11 mouse cellular contexts compared by ENCODE assay signal in genomic region chr11:69087082-69087481, GRCm38 (mm10). TPM values are rescaled to one million over a fixed set of nuclear protein-coding genes. Genes with fewer than 3 reads are reported as not detected.
DNase-seq lines count a peak whose midpoint lies in the region; ATAC-seq lines count a peak whose summit lies in the region.
"Had no signal": no experiment of that assay in that cellular context is flagged by ENCODE, and none has a peak within 500 bp of the region (broad histone marks: within the 10 kb centered on the region; RNA-seq: fewer than 3 reads in every experiment).

No protein-coding gene starts in this region.

- no peak for ATAC-seq in forebrain, embryonic 15.5 days (replicated peaks)
- no peak for ATAC-seq in embryonic facial prominence, embryonic 13.5 days (ENCODE audit: insufficient number of reproducible peaks, insufficient read depth, low FRiP score, low TSS enrichment, low read depth)
- no peak for ATAC-seq in neural tube, embryonic 12.5 days (ENCODE audit: low FRiP score, low read depth)

- H3K4me1 ChIP-seq in forebrain, embryonic 10.5 days: peaks cover 43% of the 10 kb centered on the region
- peaks cover 31% of the 10 kb centered on the region for H3K4me1 ChIP-seq in forebrain, embryonic 15.5 days
- peaks cover 43% of the 10 kb centered on the region for H3K4me1 ChIP-seq in embryonic facial prominence, embryonic 13.5 days
- H3K4me1 ChIP-seq in neural tube, embryonic 12.5 days: peaks cover 31% of the 10 kb centered on the region

- H3K4me3 ChIP-seq in forebrain, embryonic 10.5 days: peak overlapping the region; percentile 16; the same call in 1 of the 2 replicates
- H3K4me3 ChIP-seq in forebrain, embryonic 15.5 days: no peak overlapping the region
- no peak overlapping the region for H3K4me3 ChIP-seq in embryonic facial prominence, embryonic 13.5 days
- no peak overlapping the region for H3K4me3 ChIP-seq in neural tube, embryonic 12.5 days

- 39% methylated on average over 4 of the region's 4 CpGs for WGBS in forebrain, embryonic 10.5 days
- 35% methylated on average over 4 of the region's 4 CpGs for WGBS in forebrain, embryonic 15.5 days
- 37% methylated on average over 4 of the region's 4 CpGs for WGBS in embryonic facial prominence, embryonic 13.5 days
- 37% methylated on average over 4 of the region's 4 CpGs for WGBS in neural tube, embryonic 12.5 days

- no peak overlapping the region for H3K4me2 ChIP-seq in forebrain, embryonic 15.5 days (replicated peaks)
- H3K4me2 ChIP-seq in embryonic facial prominence, embryonic 13.5 days: peak overlapping the region; percentile 11; the same call in 1 of the 2 replicates
- 0 out of 2 replicates have a peak overlapping the region, but pooled peaks have one; percentile 96 for H3K4me2 ChIP-seq in neural tube, embryonic 12.5 days (replicated peaks)

- no peaks in the 10 kb centered on the region for H3K9me3 ChIP-seq in forebrain, embryonic 10.5 days
- H3K9me3 ChIP-seq in forebrain, embryonic 15.5 days: no peaks in the 10 kb centered on the region
- H3K9me3 ChIP-seq in embryonic facial prominence, embryonic 13.5 days: no peaks in the 10 kb centered on the region
- H3K9me3 ChIP-seq in neural tube, embryonic 12.5 days: no peaks in the 10 kb centered on the region

- H3K36me3 ChIP-seq in forebrain, embryonic 10.5 days (replicated peaks): peaks cover 27% of the 10 kb centered on the region
- peaks cover 9% of the 10 kb centered on the region; the same call in 1 of the 2 replicates for H3K36me3 ChIP-seq in forebrain, embryonic 15.5 days
- peaks cover 28% of the 10 kb centered on the region for H3K36me3 ChIP-seq in embryonic facial prominence, embryonic 13.5 days
- peaks cover 16% of the 10 kb centered on the region for H3K36me3 ChIP-seq in neural tube, embryonic 12.5 days

- H3K27ac ChIP-seq in forebrain, embryonic 10.5 days: peak overlapping the region; percentile 62
- H3K27ac ChIP-seq in forebrain, embryonic 15.5 days (replicated peaks): no peak overlapping the region
- peak overlapping the region; percentile 71 for H3K27ac ChIP-seq in embryonic facial prominence, embryonic 13.5 days
- no peak overlapping the region for H3K27ac ChIP-seq in neural tube, embryonic 12.5 days

- H3K27me3 ChIP-seq in forebrain, embryonic 10.5 days (ENCODE audit: poor library complexity, severe bottlenecking): no peaks in the 10 kb centered on the region
- no peaks in the 10 kb centered on the region for H3K27me3 ChIP-seq in forebrain, embryonic 15.5 days
- no peaks in the 10 kb centered on the region for H3K27me3 ChIP-seq in embryonic facial prominence, embryonic 13.5 days
- no peaks in the 10 kb centered on the region for H3K27me3 ChIP-seq in neural tube, embryonic 12.5 days (replicated peaks)

- intact Hi-C loops in left cerebral cortex, postnatal 36 days (cut with DNase I): loop anchor here (5.0 kb wide), 1 partner anchor 35 kb away; the partner anchor contains the start of genes 9130213A22Rik and Hes7

- DNase-seq in forebrain, embryonic 10.5 days (ENCODE audit: extremely low spot score, low spot score): no peak
- DNase-seq in left cerebral cortex, postnatal 36 days (ENCODE audit: low spot score in 2 of 2): peak; percentile 55 to 61
- DNase-seq in left cerebral cortex, adult 9 months (ENCODE audit: low spot score in 2 of 2): no peak
- no peak for DNase-seq in embryo, embryonic 11 days
- DNase-seq in thymus, postnatal 25 days: no peak
- DNase-seq: gastrocnemius, postnatal 25 days; spleen, adult 18-20 months had no signal

- H3K9ac ChIP-seq in forebrain, embryonic 15.5 days (replicated peaks): no peak overlapping the region
- no peak overlapping the region for H3K9ac ChIP-seq in embryonic facial prominence, embryonic 13.5 days
- no peak overlapping the region for H3K9ac ChIP-seq in neural tube, embryonic 12.5 days

RNA-seq across cellular contexts. Expression of gene Vamp2, which starts 1.2 kb away (rescaled TPM):
- 51.3 and 57.6 TPM in 2 replicates for polyA plus RNA-seq in forebrain, embryonic 10.5 days (2016; fragmentation: Nextera tagmentation; extraction: Ambion mirVana)
- 179 and 188 TPM in 2 replicates for polyA plus RNA-seq in forebrain, embryonic 15.5 days (2015; fragmentation: Nextera tagmentation; extraction: Ambion mirVana)
- 1,000 to 10,000 TPM; 1,090 to 1,186 TPM for total RNA-seq in left cerebral cortex, postnatal 36 days (2021)
- polyA plus RNA-seq in embryonic facial prominence, embryonic 13.5 days (2015; fragmentation: Nextera tagmentation; extraction: Ambion mirVana): 91.5 and 101 TPM in 2 replicates
- 149 and 174 TPM in 2 replicates for polyA plus RNA-seq in neural tube, embryonic 12.5 days (2016; fragmentation: Nextera tagmentation; extraction: Ambion mirVana)

RNA-seq across cellular contexts. Expression of gene Per1, which starts 7.9 kb away (rescaled TPM):
- polyA plus RNA-seq in forebrain, embryonic 10.5 days (2016; fragmentation: Nextera tagmentation; extraction: Ambion mirVana): 7.3 and 9.0 TPM in 2 replicates
- 7.6 and 8.2 TPM in 2 replicates for polyA plus RNA-seq in forebrain, embryonic 15.5 days (2015; fragmentation: Nextera tagmentation; extraction: Ambion mirVana)
- 100 to 1,000 TPM; 106 to 122 TPM for total RNA-seq in left cerebral cortex, postnatal 36 days (2021)
- polyA plus RNA-seq in embryonic facial prominence, embryonic 13.5 days (2015; fragmentation: Nextera tagmentation; extraction: Ambion mirVana): 11.1 and 11.5 TPM in 2 replicates
- 7.4 and 9.0 TPM in 2 replicates for polyA plus RNA-seq in neural tube, embryonic 12.5 days (2016; fragmentation: Nextera tagmentation; extraction: Ambion mirVana)

RNA-seq across cellular contexts. Expression of gene Tmem107, which starts 16.5 kb away (rescaled TPM):
- 60.8 and 61.0 TPM in 2 replicates for polyA plus RNA-seq in forebrain, embryonic 10.5 days (2016; fragmentation: Nextera tagmentation; extraction: Ambion mirVana)
- polyA plus RNA-seq in forebrain, embryonic 15.5 days (2015; fragmentation: Nextera tagmentation; extraction: Ambion mirVana): 47.6 and 50.5 TPM in 2 replicates
- total RNA-seq in left cerebral cortex, postnatal 36 days (2021): 10 to 100 TPM; 19.5 to 20.5 TPM
- 47.2 and 48.2 TPM in 2 replicates for polyA plus RNA-seq in embryonic facial prominence, embryonic 13.5 days (2015; fragmentation: Nextera tagmentation; extraction: Ambion mirVana)
- 36.1 and 39.8 TPM in 2 replicates for polyA plus RNA-seq in neural tube, embryonic 12.5 days (2016; fragmentation: Nextera tagmentation; extraction: Ambion mirVana)

RNA-seq across cellular contexts. Expression of gene Borcs6, which starts 27.6 kb away (rescaled TPM):
- 3.8 and 4.1 TPM in 2 replicates for polyA plus RNA-seq in forebrain, embryonic 10.5 days (2016; fragmentation: Nextera tagmentation; extraction: Ambion mirVana)
- polyA plus RNA-seq in forebrain, embryonic 15.5 days (2015; fragmentation: Nextera tagmentation; extraction: Ambion mirVana): 12.8 and 15.4 TPM in 2 replicates
- 10 to 100 TPM; 30.7 to 38.4 TPM for total RNA-seq in left cerebral cortex, postnatal 36 days (2021)
- polyA plus RNA-seq in embryonic facial prominence, embryonic 13.5 days (2015; fragmentation: Nextera tagmentation; extraction: Ambion mirVana): 8.9 and 10.3 TPM in 2 replicates
- polyA plus RNA-seq in neural tube, embryonic 12.5 days (2016; fragmentation: Nextera tagmentation; extraction: Ambion mirVana): 17.9 and 18.9 TPM in 2 replicates

RNA-seq across cellular contexts. Expression of gene Hes7, which starts 33.1 kb away (rescaled TPM):
- 0.16 and 0.17 TPM in 2 replicates for polyA plus RNA-seq in forebrain, embryonic 10.5 days (2016; fragmentation: Nextera tagmentation; extraction: Ambion mirVana)
- 0.42 and 0.46 TPM in 2 replicates for polyA plus RNA-seq in forebrain, embryonic 15.5 days (2015; fragmentation: Nextera tagmentation; extraction: Ambion mirVana)
- 1 to 10 TPM in 1 of 2 experiments, under 1 TPM in 1; 0.79 to 1.3 TPM for total RNA-seq in left cerebral cortex, postnatal 36 days (2021)
- polyA plus RNA-seq in embryonic facial prominence, embryonic 13.5 days (2015; fragmentation: Nextera tagmentation; extraction: Ambion mirVana): 0.44 and 0.47 TPM in 2 replicates
- polyA plus RNA-seq in neural tube, embryonic 12.5 days (2016; fragmentation: Nextera tagmentation; extraction: Ambion mirVana): 0.28 TPM in 2 replicates
- total RNA-seq: gastrocnemius, postnatal 25 days; liver, adult 2 months had no signal

Comparison
In these comparisons a context has a peak if more than half of its experiments do, and no peak if none do; other contexts are left out.
1. DNase-seq: peak in left cerebral cortex, postnatal 36 days (2 of 2); none in forebrain, embryonic 10.5 days (single experiment), left cerebral cortex, adult 9 months (0 of 2), embryo, embryonic 11 days (single experiment) and thymus, postnatal 25 days (single experiment).
2. H3K27ac ChIP-seq: peak in forebrain, embryonic 10.5 days (single experiment) and embryonic facial prominence, embryonic 13.5 days (single experiment); none in forebrain, embryonic 15.5 days (single experiment) and neural tube, embryonic 12.5 days (single experiment).